Mouse (Mus musculus) gastrocnemius, adult 18-20 months (tissue): ENCODE data around the gene 4930579F01Rik. TPM values are rescaled to one million over a fixed set of nuclear protein-coding genes. Genes with fewer than 3 reads are reported as not detected.

Source experiments
- total RNA-seq, 2 experiments: library from RNA; stranded (reverse); gene quantifications; 2 replicates each; pipeline ENCODE4 v1.2.3; 2021

The 4930579F01Rik gene
- total RNA-seq, 2 experiments from 2014 or later, result not detected

Other genes with a start within 250 kb of the 4930579F01Rik start
- gene Dapp1, start 212.3 kb downstream of the 4930579F01Rik start, total RNA-seq, result 1 to 10 TPM; 1.7 to 3.7 TPM
- gene 1110002E22Rik, start 128.8 kb downstream of the 4930579F01Rik start, total RNA-seq, result 100 to 1,000 TPM in 1 of 2 experiments, 10 to 100 TPM in 1; 98.9 to 131 TPM
- gene Gm5105, start 126.4 kb downstream of the 4930579F01Rik start, total RNA-seq, result 1 to 10 TPM; 1.3 TPM
- 1 to 10 TPM in 1 of 2 experiments, under 1 TPM in 1; 0.94 to 2.4 TPM for gene Trmt10a, start 50.4 kb downstream of the 4930579F01Rik start, total RNA-seq
- 1 to 10 TPM; 1.6 to 1.7 TPM for gene Mttp, start 48.9 kb downstream of the 4930579F01Rik start, total RNA-seq
- under 1 TPM; 0.40 to 0.46 TPM for gene Adh7, start 23.9 kb upstream of the 4930579F01Rik start, total RNA-seq
- 10 to 100 TPM; 18.0 to 28.7 TPM for gene Adh1, start 67.2 kb upstream of the 4930579F01Rik start, total RNA-seq
- not detected for gene Adh6a, start 119.5 kb upstream of the 4930579F01Rik start, total RNA-seq
- gene Adh6b, start 147.9 kb upstream of the 4930579F01Rik start, total RNA-seq, result not detected
- gene Adh4, start 221.6 kb upstream of the 4930579F01Rik start, total RNA-seq, result not detected
- gene Adh5, start 249.3 kb upstream of the 4930579F01Rik start, total RNA-seq, result 10 to 100 TPM; 57.1 to 58.3 TPM